Mouse (Mus musculus) cortical plate, adult 2 months (tissue): ENCODE measurements around the gene Nrxn1.

Experiments used
- CTCF ChIP-seq: fragments of 200-500 bp; IDR thresholded peaks from 2 replicates; pipeline ENCODE4 v1.5.1; 2011; ENCODE audit warnings: mild to moderate bottlenecking, control low read depth, low read length; ENCODE audit not compliant: insufficient read depth; ENCODE audit errors: extremely low read depth
- POLR2A ChIP-seq: fragments of 200-500 bp; IDR thresholded peaks from 2 replicates; pipeline ENCODE4 v1.6.1; 2011; ENCODE audit warnings: mild to moderate bottlenecking, low read length, control low read depth; ENCODE audit not compliant: insufficient read depth; ENCODE audit errors: extremely low read depth

DNA sequence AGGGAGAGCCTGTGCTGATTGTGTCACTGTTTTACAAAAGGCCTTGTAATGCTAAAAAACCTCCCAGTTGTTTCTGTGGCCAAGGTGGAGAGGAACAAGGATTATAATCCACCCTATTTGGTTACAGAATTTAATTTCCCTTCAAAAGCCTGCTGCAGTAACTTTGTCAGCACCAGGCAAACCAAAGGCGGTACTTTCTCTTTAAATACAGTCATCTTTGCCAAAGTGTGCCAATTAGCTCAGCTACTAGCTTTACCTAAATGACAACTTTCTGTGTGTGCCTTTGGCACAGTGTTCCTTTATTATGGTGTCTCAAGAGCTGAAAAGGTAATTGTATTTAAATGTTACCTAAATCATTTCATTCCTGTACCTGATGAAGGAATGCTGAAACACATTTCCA is 1053.6 kb downstream of the Nrxn1 start:
- TF ChIP-seq CTCF = no peak
- TF ChIP-seq POLR2A = no peak
